Mouse (Mus musculus) neural tube, embryonic 13.5 days (tissue): ENCODE results near the gene Olfr203. TPM values are rescaled to one million over a fixed set of nuclear protein-coding genes. Genes with fewer than 3 reads are reported as not detected.
"Not testable (repeated sequence)": the region's sequence is repeated elsewhere in the genome, so short reads cannot be mapped to it uniquely, and the experiment has no call there.

Experiments
- ATAC-seq: fragments of 200-750 bp; cut with Nextera tagmentation; 2 replicates; pipeline ENCODE4 v1.8.0; 2017; ENCODE audit warnings: low read depth, mild to moderate bottlenecking, moderate TSS enrichment, moderate library complexity
- H3K27ac ChIP-seq: fragments of 300-500 bp; sonication (generic); replicated peaks from 2 replicates; pipeline ENCODE4 v1.5.1; 2015; ENCODE audit warnings: moderate library complexity, mild to moderate bottlenecking, inconsistent platforms
- H3K27me3 ChIP-seq: fragments of 300-500 bp; sonication (generic); 2 replicates; pipeline ENCODE4 v1.6.1; 2015; ENCODE audit warnings: mild to moderate bottlenecking, inconsistent platforms
- H3K36me3 ChIP-seq: fragments of 300-500 bp; sonication (generic); 2 replicates; pipeline ENCODE4 v1.6.1; 2015; ENCODE audit warnings: mild to moderate bottlenecking, inconsistent platforms
- H3K4me1 ChIP-seq: fragments of 300-500 bp; sonication (generic); replicated peaks from 2 replicates; pipeline ENCODE4 v1.6.1; 2015; ENCODE audit warnings: inconsistent platforms
- H3K4me2 ChIP-seq: fragments of 300-500 bp; sonication (generic); 2 replicates; pipeline ENCODE4 v1.6.1; 2015; ENCODE audit warnings: inconsistent platforms, mild to moderate bottlenecking, moderate library complexity
- H3K4me3 ChIP-seq: fragments of 300-500 bp; sonication (generic); 2 replicates; pipeline ENCODE4 v1.5.1; 2015; ENCODE audit warnings: mild to moderate bottlenecking, inconsistent platforms
- H3K9ac ChIP-seq: fragments of 300-500 bp; sonication (generic); 2 replicates; pipeline ENCODE4 v1.6.1; 2015; ENCODE audit warnings: moderate library complexity, mild to moderate bottlenecking, inconsistent platforms
- H3K9me3 ChIP-seq: fragments of 300-500 bp; sonication (generic); 2 replicates; pipeline ENCODE4 v1.6.1; 2016; ENCODE audit warnings: inconsistent platforms
- WGBS: fragments of 180-500 bp; shearing (Covaris S2); methylation state at CpG from one replicate; pipeline ENCODE4 v1.1.7; 2015; 5-methylcytosine and 5-hydroxymethylcytosine counted together
- polyA plus RNA-seq: library from polyadenylated mRNA; unstranded; fragments of >200 nt; fragmentation: Nextera tagmentation; extraction: Ambion mirVana; gene quantifications from 2 replicates; pipeline ENCODE4 v1.2.1, GENCODE M21; 2015

Olfr203 gene
- polyA plus RNA-seq, result not detected in 2 replicates

DNA sequence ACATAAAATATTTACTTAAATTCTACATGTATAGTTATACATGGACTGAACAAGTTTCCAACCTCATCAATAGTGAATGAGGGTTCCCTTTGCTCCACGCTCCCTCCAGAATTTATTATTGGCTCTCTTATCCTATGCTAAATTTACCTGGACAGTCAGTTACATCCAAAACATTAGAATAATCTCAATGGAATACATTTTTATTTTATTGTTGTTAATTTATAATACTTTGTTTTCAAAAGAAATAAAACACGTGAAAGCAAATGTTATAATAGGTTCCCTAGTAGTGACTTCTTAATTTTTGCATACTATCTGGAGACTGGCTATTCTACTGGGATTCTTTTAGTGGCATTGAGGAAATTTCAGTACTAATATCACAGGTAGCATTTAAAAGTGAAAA lies at the start of gene Olfr203:
Gene Olfr203 (plus strand): TSS at position 301 of the 400 bp plus-strand sequence.
- Histone ChIP-seq H3K4me2 (no peak within 1 kb of the TSS), H3K9me3 (no peaks in the 10 kb centered on the region), H3K9ac (no peak within 1 kb of the TSS), H3K27ac (no peak within 1 kb of the TSS), H3K36me3 (no peaks in the 10 kb centered on the region), H3K27me3 (no peaks in the 10 kb centered on the region), H3K4me1 (no peaks in the 10 kb centered on the region), H3K4me3 (no peak within 1 kb of the TSS)
- ATAC-seq, result no peak
- 88% methylated on average over 2 of the region's 2 CpGs for WGBS

DNA sequence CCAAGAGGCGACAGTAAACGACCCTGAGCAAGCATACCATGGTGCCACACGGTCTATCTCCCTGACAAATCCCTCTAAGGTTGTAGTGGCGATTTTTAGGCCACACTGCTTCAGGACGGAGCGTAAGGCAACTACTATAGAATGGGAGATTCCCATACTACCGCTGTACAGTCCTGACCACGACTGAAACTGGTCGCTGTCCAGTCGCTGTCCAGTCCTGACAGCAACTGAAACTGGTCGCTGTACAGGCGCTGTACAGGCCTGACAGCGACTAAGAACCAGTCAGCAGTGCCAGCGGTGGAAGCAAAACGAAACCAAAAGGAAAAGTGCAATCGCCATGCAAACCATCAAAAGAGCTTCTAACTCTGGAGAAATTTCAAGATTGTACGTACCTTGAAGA lies 49.0 kb upstream of the Olfr203 start:
- no peaks in the 10 kb centered on the region for H3K9me3 ChIP-seq
- H3K4me3 ChIP-seq, result no peak overlapping the region
- WGBS, result 86% methylated on average over 17 of the region's 17 CpGs
- H3K36me3 ChIP-seq, result no peaks in the 10 kb centered on the region
- no peak overlapping the region for H3K27ac ChIP-seq
- H3K9ac ChIP-seq, result no peak overlapping the region
- no peak for ATAC-seq
- H3K27me3 ChIP-seq, result no peaks in the 10 kb centered on the region
- no peaks in the 10 kb centered on the region for H3K4me1 ChIP-seq
- no peak overlapping the region for H3K4me2 ChIP-seq

- not testable (repeated sequence) for H3K4me1 ChIP-seq, H3K9ac ChIP-seq, ATAC-seq, H3K4me3 ChIP-seq, H3K9me3 ChIP-seq, H3K4me2 ChIP-seq, H3K27ac ChIP-seq, H3K36me3 ChIP-seq, H3K27me3 ChIP-seq
- 79% methylated on average over 4 of the region's 4 CpGs for WGBS
These were observed 29.6 kb upstream of the Olfr203 start for GRCm38 (mm10) chr16:59269097-59269496.

DNA sequence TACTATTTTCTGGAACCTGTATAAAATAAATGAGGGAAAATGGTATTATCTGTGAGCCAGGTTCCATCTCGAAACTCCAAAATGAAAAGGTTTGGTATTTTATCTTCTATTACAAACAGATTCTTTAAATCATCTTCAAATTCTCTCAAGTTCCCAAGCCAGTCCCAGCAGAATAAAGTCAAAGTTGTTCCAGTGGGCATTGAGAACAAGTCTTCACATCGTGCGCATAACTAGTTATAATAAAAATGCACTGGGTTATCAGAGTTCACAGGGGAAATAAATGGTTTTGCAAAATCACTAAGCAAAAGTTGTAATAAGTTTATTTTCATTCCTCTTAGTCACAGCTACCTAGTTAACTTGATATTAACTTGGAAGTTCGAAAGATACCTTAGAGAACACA lies 26.1 kb upstream of the Olfr203 start, which contains the start of gene Olfr201:
Gene Olfr201 (minus strand): TSS at position 101 of the 400 bp plus-strand sequence.
- H3K4me3 ChIP-seq, H3K27me3 ChIP-seq, H3K4me2 ChIP-seq, H3K9ac ChIP-seq, H3K36me3 ChIP-seq, H3K27ac ChIP-seq, H3K4me1 ChIP-seq, ATAC-seq, H3K9me3 ChIP-seq: not testable (repeated sequence)
- WGBS, result 89% methylated on average over 4 of the region's 4 CpGs

DNA sequence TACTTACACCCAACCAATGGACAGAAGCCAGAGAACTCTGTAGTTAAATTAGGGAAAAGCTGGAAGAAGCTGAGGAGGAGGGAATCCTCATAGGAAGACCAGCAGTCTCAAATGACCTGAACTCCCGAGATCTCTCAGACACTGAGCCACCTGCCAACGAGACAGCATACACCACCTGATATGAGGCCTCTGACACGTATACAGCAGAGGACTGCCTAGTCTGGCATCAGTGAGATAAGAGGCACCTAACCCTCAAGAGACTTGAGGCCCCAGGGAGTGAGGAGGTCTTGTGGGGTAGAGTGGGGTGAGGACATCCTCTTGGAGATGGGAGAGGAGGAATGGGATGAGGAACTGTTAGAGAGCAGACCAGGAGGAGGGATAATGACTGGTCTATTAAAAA lies 18.1 kb upstream of the Olfr203 start:
- Histone ChIP-seq H3K27me3 (no peaks in the 10 kb centered on the region), H3K4me3 (no peak overlapping the region), H3K4me2 (no peak overlapping the region), H3K9ac (no peak overlapping the region), H3K27ac (no peak overlapping the region), H3K9me3 (no peaks in the 10 kb centered on the region), H3K36me3 (no peaks in the 10 kb centered on the region), H3K4me1 (no peaks in the 10 kb centered on the region)
- 75% methylated on average over 3 of the region's 3 CpGs for WGBS
- no peak for ATAC-seq

DNA sequence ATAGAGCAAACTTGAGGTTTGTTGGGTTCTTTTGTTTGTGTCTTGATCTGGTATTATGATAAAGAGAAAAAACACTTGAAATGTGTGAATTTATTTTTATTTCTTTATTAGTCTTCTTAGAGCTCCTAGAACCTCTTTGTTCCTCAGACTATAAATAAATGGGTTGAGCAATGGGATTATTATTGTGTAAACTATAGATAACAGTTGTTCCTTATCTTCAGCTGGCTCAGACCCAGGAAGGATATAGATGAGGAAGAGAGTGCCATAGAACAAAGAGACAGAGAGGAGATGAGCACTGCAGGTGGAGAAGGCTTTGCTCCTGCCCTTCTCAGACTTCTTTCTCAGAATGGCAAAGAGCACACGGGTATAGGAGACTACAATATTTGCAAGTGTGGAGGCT lies 15.2 kb upstream of the Olfr203 start:
- Histone ChIP-seq H3K9ac (no peak overlapping the region), H3K4me1 (no peaks in the 10 kb centered on the region), H3K27me3 (no peaks in the 10 kb centered on the region), H3K4me2 (no peak overlapping the region), H3K4me3 (no peak overlapping the region), H3K27ac (no peak overlapping the region), H3K9me3 (no peaks in the 10 kb centered on the region), H3K36me3 (no peaks in the 10 kb centered on the region)
- ATAC-seq, result no peak
- 75% methylated on average over 1 of the region's 1 CpGs for WGBS

DNA sequence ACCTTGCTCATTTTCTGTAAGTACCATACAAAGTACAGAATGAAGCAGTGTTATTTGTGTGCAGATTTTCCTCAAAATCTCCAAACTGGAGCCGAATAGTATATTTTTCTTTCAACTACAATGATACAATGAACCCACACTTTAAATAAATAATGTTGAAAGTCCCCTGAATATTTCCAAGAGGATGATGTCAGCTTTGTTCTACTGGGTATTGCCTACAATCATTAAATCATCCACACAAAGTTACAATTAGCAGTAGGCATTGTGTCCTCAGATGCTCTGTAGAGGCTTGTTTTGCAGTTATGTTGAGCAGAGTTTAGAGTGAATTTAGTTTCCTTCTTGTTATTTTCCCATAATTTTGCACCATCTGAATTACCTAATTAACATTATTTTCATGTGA lies 12.0 kb upstream of the Olfr203 start, which contains the start of gene Olfr202:
Gene Olfr202 (minus strand): TSS at position 101 of the 400 bp plus-strand sequence.
- H3K4me3 ChIP-seq, result no peak within 1 kb of the TSS
- no peaks in the 10 kb centered on the region for H3K36me3 ChIP-seq
- H3K9me3 ChIP-seq, result no peaks in the 10 kb centered on the region
- H3K9ac ChIP-seq, result no peak within 1 kb of the TSS
- H3K4me2 ChIP-seq, result no peak within 1 kb of the TSS
- H3K4me1 ChIP-seq, result no peaks in the 10 kb centered on the region
- no peaks in the 10 kb centered on the region for H3K27me3 ChIP-seq
- no peak within 1 kb of the TSS for H3K27ac ChIP-seq
- 89% methylated on average over 1 of the region's 1 CpGs for WGBS
- no peak for ATAC-seq

DNA sequence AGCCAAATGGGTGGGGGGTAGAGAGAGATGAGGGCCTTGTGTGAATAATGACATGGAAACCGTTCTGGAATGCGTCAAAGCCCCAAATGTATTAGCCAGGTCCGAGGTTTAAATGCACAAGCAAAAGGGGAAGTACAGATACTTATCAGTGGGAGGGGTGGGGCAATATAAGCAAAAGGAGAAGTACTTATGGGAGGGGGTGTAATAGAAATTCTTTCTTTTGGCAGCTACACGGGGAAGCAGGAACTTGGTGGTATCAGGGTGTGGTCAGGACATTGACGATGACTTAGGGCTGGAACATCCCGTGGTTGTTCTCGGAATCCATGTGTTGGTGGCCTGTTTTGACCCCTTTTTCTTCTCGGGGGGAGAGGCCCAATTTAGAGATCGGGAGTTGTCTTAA lies 11.1 kb upstream of the Olfr203 start:
- not testable (repeated sequence) for ATAC-seq, H3K4me1 ChIP-seq
- WGBS, result 85% methylated on average over 9 of the region's 9 CpGs

GRCm38 (mm10) chr16:59318148-59318547 lies 19.5 kb downstream of the Olfr203 start, which contains the start of gene Olfr204:
TSS of gene Olfr204 (minus strand) at chr16:59318248.
- no peak for ATAC-seq
- no peak within 1 kb of the TSS for H3K9ac ChIP-seq

More for the DNA sequence above, 11.1 kb upstream of the Olfr203 start:
- not testable (repeated sequence) for H3K27me3 ChIP-seq, H3K9me3 ChIP-seq, H3K27ac ChIP-seq, H3K9ac ChIP-seq, H3K4me2 ChIP-seq, H3K36me3 ChIP-seq, H3K4me3 ChIP-seq

GRCm38 (mm10) chr16:59323262-59323661 lies 24.6 kb downstream of the Olfr203 start:
- not testable (repeated sequence) for H3K4me1 ChIP-seq, H3K9ac ChIP-seq, H3K36me3 ChIP-seq, H3K4me2 ChIP-seq, H3K27me3 ChIP-seq, H3K27ac ChIP-seq, H3K4me3 ChIP-seq, ATAC-seq, H3K9me3 ChIP-seq
- 50% methylated on average over 1 of the region's 1 CpGs for WGBS

More at GRCm38 (mm10) chr16:59318148-59318547, 19.5 kb downstream of the Olfr203 start, which contains the start of gene Olfr204:
- Histone ChIP-seq H3K4me2 (no peak within 1 kb of the TSS), H3K9me3 (no peaks in the 10 kb centered on the region), H3K27me3 (no peaks in the 10 kb centered on the region), H3K27ac (no peak within 1 kb of the TSS), H3K36me3 (no peaks in the 10 kb centered on the region), H3K4me3 (no peak within 1 kb of the TSS), H3K4me1 (no peaks in the 10 kb centered on the region)

DNA sequence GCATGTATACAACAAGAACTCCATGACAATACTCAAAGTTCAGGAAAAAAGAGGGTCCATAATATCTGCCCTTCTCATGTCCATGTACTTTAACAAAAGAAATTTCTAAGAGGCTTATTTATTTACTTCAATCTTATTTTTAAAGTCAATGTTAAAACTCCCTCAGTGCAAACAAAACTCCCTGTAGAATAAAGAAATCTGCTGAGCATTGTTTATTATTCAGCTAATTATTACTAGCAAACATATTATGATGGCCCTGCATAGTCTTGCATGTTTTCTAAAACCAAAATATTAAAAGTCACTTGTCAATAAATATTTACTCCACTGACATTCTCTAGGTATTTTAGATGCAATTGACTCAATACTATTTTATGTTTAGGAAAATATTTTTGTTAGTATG lies 32.4 kb downstream of the Olfr203 start, which contains the start of gene Olfr205:
Gene Olfr205 (minus strand): TSS at position 101 of the 400 bp plus-strand sequence.
- no peak within 1 kb of the TSS for H3K9ac ChIP-seq
- no peak within 1 kb of the TSS for H3K4me3 ChIP-seq
- no peak within 1 kb of the TSS for H3K27ac ChIP-seq
- no peaks in the 10 kb centered on the region for H3K4me1 ChIP-seq
- H3K9me3 ChIP-seq, result no peaks in the 10 kb centered on the region
- no peak within 1 kb of the TSS for H3K4me2 ChIP-seq
- no peak for ATAC-seq
- no peaks in the 10 kb centered on the region for H3K36me3 ChIP-seq
- H3K27me3 ChIP-seq, result no peaks in the 10 kb centered on the region

GRCm38 (mm10) chr16:59349146-59349545 lies 50.5 kb downstream of the Olfr203 start, which contains the start of gene Olfr206:
TSS of gene Olfr206 (minus strand) at chr16:59349246.
- Histone ChIP-seq H3K27ac (no peak within 1 kb of the TSS), H3K9ac (no peak within 1 kb of the TSS), H3K4me1 (no peaks in the 10 kb centered on the region), H3K4me3 (no peak within 1 kb of the TSS), H3K9me3 (no peaks in the 10 kb centered on the region), H3K27me3 (no peaks in the 10 kb centered on the region), H3K36me3 (no peaks in the 10 kb centered on the region), H3K4me2 (no peak within 1 kb of the TSS)
- no peak for ATAC-seq
- WGBS, result 88% methylated on average over 1 of the region's 1 CpGs
